Mouse (Mus musculus): ENCODE data around the gene Agbl4. TPM values are rescaled to one million over a fixed set of nuclear protein-coding genes. Genes with fewer than 3 reads are reported as not detected.
A peak's percentile ranks its signal among the peaks of the same experiment; 100 is the strongest.

Gene Agbl4
- polyA plus RNA-seq, 1 experiment from 2014 or later: 0.16 TPM

DNA sequence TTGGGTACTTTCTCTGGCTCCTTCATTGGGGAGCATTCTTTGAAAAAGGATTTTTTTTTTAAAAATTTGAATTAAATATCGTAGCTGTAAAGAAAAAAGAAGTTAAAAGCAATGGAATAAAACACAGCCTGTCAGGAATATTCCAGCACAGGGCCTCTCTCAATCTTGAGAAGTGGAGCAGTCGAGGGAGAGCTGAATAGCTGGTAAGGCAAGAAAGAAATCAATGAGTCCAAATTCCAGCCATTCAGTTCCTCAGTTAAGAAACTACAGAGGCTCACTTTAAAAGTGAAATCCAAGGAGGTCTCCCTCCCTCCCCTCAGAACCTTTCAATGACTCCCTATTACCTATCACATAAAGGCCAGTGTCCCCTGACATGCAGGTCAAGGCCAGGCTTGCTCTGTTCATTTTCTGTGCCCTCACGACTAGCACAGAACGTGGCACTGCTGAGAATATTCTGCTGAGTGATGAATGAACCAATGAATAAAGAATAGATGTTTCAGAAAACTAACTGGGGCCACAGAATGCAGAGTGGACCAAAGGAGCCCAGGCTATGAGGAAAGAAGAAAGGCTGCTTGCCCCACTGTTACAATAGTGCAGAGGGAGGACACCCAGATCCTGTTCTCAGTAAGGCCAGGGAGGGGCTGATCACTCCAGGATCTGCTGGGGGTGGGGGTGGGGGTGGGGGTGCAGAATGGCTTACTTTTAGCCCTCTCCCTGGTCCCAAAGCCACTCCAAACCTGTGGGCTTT lies 1181.8 kb downstream of the Agbl4 start:
- ATAC-seq: peak; percentile 70
- no peaks in the 10 kb centered on the region for H3K9me3 ChIP-seq (ENCODE audit: control insufficient read depth, low read length)
- H3K9ac ChIP-seq (ENCODE audit: low read depth, low read length): no peak overlapping the region
- H3K4me1 ChIP-seq (ENCODE audit: control insufficient read depth, insufficient read depth, low read length): peaks cover 6% of the 10 kb centered on the region; the same call in 1 of the 2 replicates
- WGBS: 39% methylated on average over 4 of the region's 4 CpGs
- H3K4me3 ChIP-seq (ENCODE audit: low read length): no peak overlapping the region
- no peak overlapping the region for H3K27ac ChIP-seq (ENCODE audit: low read length)
- no peaks in the 10 kb centered on the region for H3K27me3 ChIP-seq (replicated peaks; ENCODE audit: control insufficient read depth, insufficient read depth, low read length)
- no peaks in the 10 kb centered on the region for H3K36me3 ChIP-seq (ENCODE audit: control insufficient read depth, insufficient read depth, low read length)
- no peak overlapping the region for H3K4me2 ChIP-seq (ENCODE audit: low read depth, low read length)

- 36% methylated on average over 4 of the region's 4 CpGs for WGBS
- Histone ChIP-seq H3K4me3 (ENCODE audit: low read length) (no peak overlapping the region), H3K9me3 (ENCODE audit: control insufficient read depth, low read length) (no peaks in the 10 kb centered on the region), H3K36me3 (ENCODE audit: control insufficient read depth, insufficient read depth, low read length) (no peaks in the 10 kb centered on the region), H3K27me3 (replicated peaks; ENCODE audit: control insufficient read depth, insufficient read depth, low read length) (no peaks in the 10 kb centered on the region), H3K4me2 (ENCODE audit: low read depth, low read length) (no peak overlapping the region), H3K27ac (ENCODE audit: low read length) (no peak overlapping the region), H3K4me1 (ENCODE audit: control insufficient read depth, insufficient read depth, low read length) (peaks cover 6% of the 10 kb centered on the region; the same call in 1 of the 2 replicates), H3K9ac (ENCODE audit: low read depth, low read length) (no peak overlapping the region)
- no peak for ATAC-seq
Measured at GRCm38 (mm10) chr4:111579863-111580224, 1182.4 kb downstream of the Agbl4 start.

- Histone ChIP-seq H3K36me3 (ENCODE audit: control insufficient read depth, insufficient read depth, low read length) (no peaks in the 10 kb centered on the region), H3K4me2 (ENCODE audit: low read depth, low read length) (no peak overlapping the region), H3K9me3 (ENCODE audit: control insufficient read depth, low read length) (no peaks in the 10 kb centered on the region)
Measured at GRCm38 (mm10) chr4:111580239-111580638, 1182.8 kb downstream of the Agbl4 start.

GRCm38 (mm10) chr4:111583562-111584237 lies 1186.2 kb downstream of the Agbl4 start:
- no peak overlapping the region for H3K4me3 ChIP-seq (ENCODE audit: low read length)
- H3K36me3 ChIP-seq (ENCODE audit: control insufficient read depth, insufficient read depth, low read length): no peaks in the 10 kb centered on the region
- 63% methylated on average over 10 of the region's 10 CpGs for whole genome bisulfite sequencing
- no peaks in the 10 kb centered on the region for H3K9me3 ChIP-seq (ENCODE audit: control insufficient read depth, low read length)
- no peaks in the 10 kb centered on the region for H3K27me3 ChIP-seq (replicated peaks; ENCODE audit: control insufficient read depth, insufficient read depth, low read length)
- no peak for ATAC-seq
- peaks cover 6% of the 10 kb centered on the region; the same call in 1 of the 2 replicates for H3K4me1 ChIP-seq (ENCODE audit: control insufficient read depth, insufficient read depth, low read length)
- no peak overlapping the region for H3K4me2 ChIP-seq (ENCODE audit: low read depth, low read length)
- no peak overlapping the region for H3K9ac ChIP-seq (ENCODE audit: low read depth, low read length)
- no peak overlapping the region for H3K27ac ChIP-seq (ENCODE audit: low read length)

More at GRCm38 (mm10) chr4:111580239-111580638, 1182.8 kb downstream of the Agbl4 start:
- Histone ChIP-seq H3K27me3 (replicated peaks; ENCODE audit: control insufficient read depth, insufficient read depth, low read length) (no peaks in the 10 kb centered on the region), H3K4me3 (ENCODE audit: low read length) (no peak overlapping the region), H3K27ac (ENCODE audit: low read length) (no peak overlapping the region), H3K4me1 (ENCODE audit: control insufficient read depth, insufficient read depth, low read length) (peaks cover 6% of the 10 kb centered on the region; the same call in 1 of the 2 replicates), H3K9ac (ENCODE audit: low read depth, low read length) (no peak overlapping the region)
- WGBS: 87% methylated on average over 1 of the region's 1 CpGs
- ATAC-seq: no peak

DNA sequence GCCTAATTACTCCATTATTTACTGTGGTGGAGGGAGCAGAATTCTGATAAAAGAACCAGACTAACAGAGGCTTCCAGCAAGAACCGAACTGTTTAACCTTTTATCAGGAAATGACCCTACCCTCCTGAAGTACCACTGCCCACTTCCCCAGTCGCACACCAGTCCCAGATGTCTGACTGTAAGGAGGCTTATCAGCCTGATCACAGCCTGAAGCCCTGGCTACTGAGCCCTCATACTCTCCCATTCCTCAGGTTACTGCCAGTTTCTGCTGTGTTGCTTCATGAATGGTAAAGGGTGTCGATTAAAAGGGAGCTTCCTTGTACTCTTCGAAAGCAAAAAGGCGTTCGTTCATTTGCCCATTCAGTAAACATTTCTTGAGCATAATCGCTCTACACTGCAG lies 1186.8 kb downstream of the Agbl4 start:
- Histone ChIP-seq H3K9me3 (ENCODE audit: control insufficient read depth, low read length) (no peaks in the 10 kb centered on the region), H3K4me3 (ENCODE audit: low read length) (no peak overlapping the region), H3K36me3 (ENCODE audit: control insufficient read depth, insufficient read depth, low read length) (no peaks in the 10 kb centered on the region), H3K27ac (ENCODE audit: low read length) (no peak overlapping the region), H3K4me1 (ENCODE audit: control insufficient read depth, insufficient read depth, low read length) (peaks cover 5% of the 10 kb centered on the region; the same call in 1 of the 2 replicates), H3K4me2 (ENCODE audit: low read depth, low read length) (no peak overlapping the region), H3K27me3 (replicated peaks; ENCODE audit: control insufficient read depth, insufficient read depth, low read length) (no peaks in the 10 kb centered on the region), H3K9ac (ENCODE audit: low read depth, low read length) (no peak overlapping the region)
- WGBS: 69% methylated on average over 7 of the region's 7 CpGs
- no peak for ATAC-seq

GRCm38 (mm10) chr4:111588211-111588610 lies 1190.8 kb downstream of the Agbl4 start:
- no peaks in the 10 kb centered on the region for H3K9me3 ChIP-seq (ENCODE audit: control insufficient read depth, low read length)
- no peak overlapping the region for H3K9ac ChIP-seq (ENCODE audit: low read depth, low read length)
- no peak overlapping the region for H3K4me3 ChIP-seq (ENCODE audit: low read length)
- H3K36me3 ChIP-seq (ENCODE audit: control insufficient read depth, insufficient read depth, low read length): no peaks in the 10 kb centered on the region
- H3K27ac ChIP-seq (ENCODE audit: low read length): no peak overlapping the region
- H3K27me3 ChIP-seq (replicated peaks; ENCODE audit: control insufficient read depth, insufficient read depth, low read length): no peaks in the 10 kb centered on the region
- no peaks in the 10 kb centered on the region for H3K4me1 ChIP-seq (ENCODE audit: control insufficient read depth, insufficient read depth, low read length)
- no peak for ATAC-seq
- WGBS: 73% methylated on average over 1 of the region's 1 CpGs
- H3K4me2 ChIP-seq (ENCODE audit: low read depth, low read length): no peak overlapping the region

DNA sequence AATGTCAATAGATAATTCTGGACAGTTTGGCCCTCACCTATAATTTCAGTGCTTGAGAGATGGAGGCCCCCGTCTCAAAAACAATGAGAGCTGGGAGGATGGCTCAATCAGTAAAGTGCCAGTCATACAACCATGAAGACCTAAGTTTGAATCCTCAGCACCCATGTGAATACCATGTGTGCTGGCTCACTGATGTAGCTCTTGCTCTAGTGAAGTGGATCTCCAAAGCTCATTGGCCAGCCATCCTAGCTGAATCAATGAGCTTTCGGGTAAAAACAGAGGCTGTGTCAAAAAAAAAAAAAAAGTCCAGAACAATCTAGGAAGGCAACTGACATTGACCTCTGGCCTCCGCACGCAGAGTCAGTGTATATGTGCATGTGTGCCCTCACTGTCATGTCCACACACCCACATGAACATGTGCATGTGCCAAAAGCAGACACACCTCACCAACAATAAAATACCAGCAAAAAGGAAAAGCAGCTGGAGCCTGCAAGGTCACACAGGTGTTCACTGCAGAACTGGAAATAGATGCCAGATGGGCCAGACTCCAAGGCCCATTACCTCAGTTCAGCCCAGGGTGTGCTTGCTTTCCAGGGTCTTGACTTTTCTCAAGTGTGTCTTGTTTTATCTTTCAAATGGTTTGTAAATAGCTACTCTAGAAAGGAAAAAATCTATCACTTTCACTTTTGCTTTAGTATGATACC lies 1192.2 kb downstream of the Agbl4 start:
- Histone ChIP-seq H3K4me3 (ENCODE audit: low read length) (no peak overlapping the region), H3K27me3 (replicated peaks; ENCODE audit: control insufficient read depth, insufficient read depth, low read length) (no peaks in the 10 kb centered on the region), H3K9ac (ENCODE audit: low read depth, low read length) (no peak overlapping the region), H3K36me3 (ENCODE audit: control insufficient read depth, insufficient read depth, low read length) (no peaks in the 10 kb centered on the region), H3K27ac (ENCODE audit: low read length) (no peak overlapping the region), H3K4me1 (ENCODE audit: control insufficient read depth, insufficient read depth, low read length) (no peaks in the 10 kb centered on the region), H3K9me3 (ENCODE audit: control insufficient read depth, low read length) (no peaks in the 10 kb centered on the region), H3K4me2 (ENCODE audit: low read depth, low read length) (no peak overlapping the region)
- ATAC-seq: no peak
- 82% methylated on average over 4 of the region's 4 CpGs for WGBS

DNA sequence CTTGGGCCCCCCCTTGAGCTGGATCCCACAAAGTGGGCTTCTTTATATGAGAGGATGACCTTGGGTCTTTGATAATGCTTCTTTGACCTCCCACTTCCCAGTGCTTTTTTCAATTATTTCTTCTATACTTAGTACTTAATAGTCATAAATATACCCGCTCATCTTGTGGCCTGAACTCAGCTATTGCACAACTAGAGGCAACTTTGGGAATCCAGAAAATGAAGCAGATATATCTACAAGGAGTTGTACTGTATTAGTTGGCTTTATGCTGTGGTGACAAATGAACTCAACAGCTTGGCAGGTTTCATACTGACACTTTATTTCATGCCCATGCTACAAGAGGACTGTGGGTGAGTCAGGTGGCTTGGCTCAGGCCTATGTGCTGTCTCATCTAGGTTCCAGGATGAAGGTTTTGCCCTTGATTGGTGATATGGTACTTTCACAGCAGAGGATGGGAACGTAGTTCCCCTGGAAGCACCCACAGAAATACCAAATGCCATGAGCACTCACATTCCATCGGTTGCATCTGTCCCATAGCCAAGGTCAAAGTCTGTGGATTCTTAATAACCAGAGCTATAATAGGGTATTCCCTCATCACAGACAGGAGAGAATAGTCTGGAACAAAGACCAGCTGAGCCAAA lies 1197.3 kb downstream of the Agbl4 start:
- no peak overlapping the region for H3K9ac ChIP-seq (ENCODE audit: low read depth, low read length)
- WGBS: 81% methylated on average over 3 of the region's 3 CpGs
- ATAC-seq: no peak
- H3K9me3 ChIP-seq (ENCODE audit: control insufficient read depth, low read length): no peaks in the 10 kb centered on the region
- no peak overlapping the region for H3K4me3 ChIP-seq (ENCODE audit: low read length)
- no peak overlapping the region for H3K27ac ChIP-seq (ENCODE audit: low read length)
- H3K4me1 ChIP-seq (ENCODE audit: control insufficient read depth, insufficient read depth, low read length): 0 out of 2 replicates have a peak, but pooled peaks cover 3% of the 10 kb centered on the region
- H3K27me3 ChIP-seq (replicated peaks; ENCODE audit: control insufficient read depth, insufficient read depth, low read length): no peaks in the 10 kb centered on the region
- no peaks in the 10 kb centered on the region for H3K36me3 ChIP-seq (ENCODE audit: control insufficient read depth, insufficient read depth, low read length)
- H3K4me2 ChIP-seq (ENCODE audit: low read depth, low read length): no peak overlapping the region

GRCm38 (mm10) chr4:111597249-111597661 lies 1199.8 kb downstream of the Agbl4 start:
- Histone ChIP-seq H3K27me3 (replicated peaks; ENCODE audit: control insufficient read depth, insufficient read depth, low read length) (no peaks in the 10 kb centered on the region), H3K4me3 (ENCODE audit: low read length) (no peak overlapping the region), H3K27ac (ENCODE audit: low read length) (no peak overlapping the region), H3K9me3 (ENCODE audit: control insufficient read depth, low read length) (no peaks in the 10 kb centered on the region), H3K36me3 (ENCODE audit: control insufficient read depth, insufficient read depth, low read length) (no peaks in the 10 kb centered on the region), H3K9ac (ENCODE audit: low read depth, low read length) (no peak overlapping the region), H3K4me2 (ENCODE audit: low read depth, low read length) (no peak overlapping the region), H3K4me1 (ENCODE audit: control insufficient read depth, insufficient read depth, low read length) (0 out of 2 replicates have a peak, but pooled peaks cover 3% of the 10 kb centered on the region)
- WGBS: 83% methylated on average over 2 of the region's 2 CpGs
- ATAC-seq: no peak
